Mouse (Mus musculus): Measurements from ENCODE around the gene Slc6a3. TPM values are rescaled to one million over a fixed set of nuclear protein-coding genes. Genes with fewer than 3 reads are reported as not detected.

Slc6a3 gene
- polyA plus RNA-seq, 1 experiment from 2014 or later = 0.24 TPM

DNA sequence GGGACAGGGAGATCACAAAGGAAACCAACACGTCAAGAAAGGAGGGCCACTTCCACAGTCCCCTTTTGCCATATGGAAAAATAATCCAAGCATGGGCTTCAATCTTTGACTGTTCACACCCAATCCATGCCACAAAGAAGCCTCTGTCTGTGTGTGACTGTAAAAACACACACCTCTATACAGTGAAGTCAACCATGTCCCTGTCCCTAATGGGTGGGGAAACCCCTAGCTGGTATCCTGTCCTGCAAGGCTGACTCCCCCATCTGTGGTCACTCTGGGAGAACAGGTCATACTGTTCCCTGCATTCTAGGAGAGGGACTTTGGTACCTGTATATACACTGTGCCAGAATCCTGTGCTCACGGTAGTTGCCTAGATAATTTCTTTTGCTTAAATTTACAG lies 40.7 kb downstream of the Slc6a3 start:
- no peaks in the 10 kb centered on the region for H3K9me3 ChIP-seq (ENCODE audit: low read depth, low read length)
- ATAC-seq (ENCODE audit: insufficient read depth) = no peak
- no peak for DNase-seq
- no peaks in the 10 kb centered on the region for H3K27me3 ChIP-seq (ENCODE audit: insufficient read depth, low read length)
- no peak overlapping the region for H3K9ac ChIP-seq
- no peak overlapping the region for H3K4me3 ChIP-seq (ENCODE audit: low read depth, low read length)
- H3K36me3 ChIP-seq (ENCODE audit: insufficient read depth) = no peaks in the 10 kb centered on the region
- no peak overlapping the region for H3K4me2 ChIP-seq
- TF ChIP-seq CTCF (IDR thresholded peaks at IDR 0.05; ENCODE audit: low read depth) = no peak
- H3K27ac ChIP-seq (ENCODE audit: low read depth) = no peak overlapping the region
- no peaks in the 10 kb centered on the region for H3K4me1 ChIP-seq (ENCODE audit: insufficient read depth)
- WGBS = 58% methylated on average over 2 of the region's 2 CpGs

GRCm38 (mm10) chr13:73591488-73591887 lies 54.9 kb downstream of the Slc6a3 start:
- Histone ChIP-seq H3K9ac (no peak overlapping the region), H3K4me2 (no peak overlapping the region), H3K27me3 (ENCODE audit: insufficient read depth, low read length) (no peaks in the 10 kb centered on the region), H3K27ac (ENCODE audit: low read depth) (no peak overlapping the region), H3K9me3 (ENCODE audit: low read depth, low read length) (no peaks in the 10 kb centered on the region), H3K36me3 (ENCODE audit: insufficient read depth) (no peaks in the 10 kb centered on the region), H3K4me1 (ENCODE audit: insufficient read depth) (no peaks in the 10 kb centered on the region), H3K4me3 (ENCODE audit: low read depth, low read length) (no peak overlapping the region)
- no peak for TF ChIP-seq CTCF (IDR thresholded peaks at IDR 0.05; ENCODE audit: low read depth)
- 83% methylated on average over 3 of the region's 3 CpGs for WGBS
- DNase-seq (no peak), ATAC-seq (ENCODE audit: insufficient read depth) (no peak)

DNA sequence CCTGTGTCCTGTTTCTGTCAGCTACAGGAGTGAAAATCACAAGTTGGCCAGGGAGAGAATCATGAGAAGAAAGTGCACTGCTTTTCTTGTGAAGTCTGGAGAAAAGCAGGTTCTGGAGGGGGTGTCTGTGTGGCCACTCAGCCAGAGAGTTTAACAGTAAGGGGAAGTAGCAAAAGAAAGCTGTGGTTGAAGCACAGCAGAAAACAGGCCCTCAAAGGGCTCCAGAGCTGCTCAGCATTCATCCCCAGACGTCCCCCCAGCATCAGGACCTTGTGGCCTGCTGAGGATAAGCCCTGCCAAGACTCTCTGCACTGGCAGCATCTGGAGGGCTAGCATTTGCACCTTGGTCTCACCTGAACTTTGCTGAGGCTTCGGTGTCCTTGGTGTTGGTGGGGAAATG lies 56.0 kb downstream of the Slc6a3 start:
- no peak for TF ChIP-seq CTCF (IDR thresholded peaks at IDR 0.05; ENCODE audit: low read depth)
- H3K27me3 ChIP-seq (ENCODE audit: insufficient read depth, low read length) = no peaks in the 10 kb centered on the region
- H3K4me3 ChIP-seq (ENCODE audit: low read depth, low read length) = no peak overlapping the region
- no peak overlapping the region for H3K4me2 ChIP-seq
- H3K9me3 ChIP-seq (ENCODE audit: low read depth, low read length) = no peaks in the 10 kb centered on the region
- no peak for DNase-seq
- no peaks in the 10 kb centered on the region for H3K36me3 ChIP-seq (ENCODE audit: insufficient read depth)
- H3K27ac ChIP-seq (ENCODE audit: low read depth) = no peak overlapping the region
- H3K9ac ChIP-seq = no peak overlapping the region
- H3K4me1 ChIP-seq (ENCODE audit: insufficient read depth) = no peaks in the 10 kb centered on the region
- no peak for ATAC-seq (ENCODE audit: insufficient read depth)
- 30% methylated on average over 2 of the region's 2 CpGs for WGBS

DNA sequence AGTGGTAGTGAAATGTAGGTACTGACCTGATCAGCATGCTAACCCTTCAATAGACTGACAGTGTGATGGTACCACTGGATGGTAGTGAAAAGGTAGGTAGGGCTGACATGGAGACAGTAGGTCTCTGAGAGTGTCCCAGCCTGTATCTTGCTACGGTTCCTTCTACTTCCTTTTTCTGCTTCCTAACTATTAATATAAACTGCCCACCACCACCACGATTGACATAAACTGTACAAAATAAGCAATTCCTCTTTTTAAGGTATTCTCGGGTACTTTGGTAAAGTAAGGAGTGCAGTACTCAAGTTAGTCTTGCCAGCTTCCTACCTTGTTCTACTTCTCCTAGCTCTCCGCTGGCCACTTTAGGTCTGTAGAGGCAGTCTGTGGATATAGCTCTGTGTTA lies 59.7 kb downstream of the Slc6a3 start:
- no peak overlapping the region for H3K9ac ChIP-seq
- 72% methylated on average over 4 of the region's 4 CpGs for WGBS
- no peak for TF ChIP-seq CTCF (IDR thresholded peaks at IDR 0.05; ENCODE audit: low read depth)

DNA sequence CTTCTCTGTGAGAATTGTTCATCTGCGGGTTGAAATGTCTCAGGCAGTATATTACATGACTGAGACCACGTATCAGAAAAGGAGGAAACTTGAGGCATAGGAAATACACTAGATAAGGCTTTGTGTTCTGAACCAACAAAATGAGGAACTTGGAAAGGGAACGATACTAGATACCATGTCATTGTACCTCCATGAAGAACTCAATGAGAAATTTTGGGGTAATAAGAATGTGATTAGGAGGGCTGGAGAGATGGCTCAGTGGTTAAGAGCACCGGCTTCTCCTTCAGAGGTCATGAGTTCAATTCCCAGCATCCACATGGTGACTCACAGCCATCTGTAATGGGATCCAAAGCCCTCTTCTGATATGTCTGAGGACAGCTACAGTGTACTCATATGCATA lies 63.7 kb downstream of the Slc6a3 start:
- 75% methylated on average over 4 of the region's 4 CpGs for WGBS
- Histone ChIP-seq H3K9ac (no peak overlapping the region), H3K27ac (ENCODE audit: low read depth) (no peak overlapping the region), H3K27me3 (ENCODE audit: insufficient read depth, low read length) (no peaks in the 10 kb centered on the region), H3K4me2 (no peak overlapping the region), H3K9me3 (ENCODE audit: low read depth, low read length) (no peaks in the 10 kb centered on the region), H3K4me1 (ENCODE audit: insufficient read depth) (peaks cover 4% of the 10 kb centered on the region; the same call in 1 of the 2 replicates), H3K4me3 (ENCODE audit: low read depth, low read length) (no peak overlapping the region), H3K36me3 (ENCODE audit: insufficient read depth) (no peaks in the 10 kb centered on the region)
- DNase-seq = no peak
- ATAC-seq (ENCODE audit: insufficient read depth) = no peak
- no peak for TF ChIP-seq CTCF (IDR thresholded peaks at IDR 0.05; ENCODE audit: low read depth)

More for the DNA sequence above, 59.7 kb downstream of the Slc6a3 start:
- H3K4me1 ChIP-seq (ENCODE audit: insufficient read depth) = no peaks in the 10 kb centered on the region
- H3K36me3 ChIP-seq (ENCODE audit: insufficient read depth) = no peaks in the 10 kb centered on the region
- ATAC-seq (ENCODE audit: insufficient read depth) = no peak
- H3K27ac ChIP-seq (ENCODE audit: low read depth) = no peak overlapping the region
- DNase-seq = no peak
- H3K9me3 ChIP-seq (ENCODE audit: low read depth, low read length) = no peaks in the 10 kb centered on the region
- H3K27me3 ChIP-seq (ENCODE audit: insufficient read depth, low read length) = no peaks in the 10 kb centered on the region
- no peak overlapping the region for H3K4me2 ChIP-seq
- no peak overlapping the region for H3K4me3 ChIP-seq (ENCODE audit: low read depth, low read length)

- Histone ChIP-seq H3K9me3 (ENCODE audit: low read depth, low read length) (no peaks in the 10 kb centered on the region), H3K27ac (ENCODE audit: low read depth) (no peak overlapping the region), H3K27me3 (ENCODE audit: insufficient read depth, low read length) (no peaks in the 10 kb centered on the region), H3K9ac (peak overlapping the region; percentile 86), H3K4me2 (peak overlapping the region; percentile 90), H3K4me3 (ENCODE audit: low read depth, low read length) (peak overlapping the region; percentile 81), H3K36me3 (ENCODE audit: insufficient read depth) (peaks cover 23% of the 10 kb centered on the region), H3K4me1 (ENCODE audit: insufficient read depth) (peaks cover 4% of the 10 kb centered on the region; the same call in 1 of the 2 replicates)
- WGBS = 46% methylated on average over 4 of the region's 4 CpGs
- no peak; the same call in 1 of the 2 replicates for ATAC-seq (ENCODE audit: insufficient read depth)
- DNase-seq = no peak
- TF ChIP-seq CTCF (IDR thresholded peaks at IDR 0.05; ENCODE audit: low read depth) = no peak
Measured at GRCm38 (mm10) chr13:73603046-73603445, 66.5 kb downstream of the Slc6a3 start.

- H3K9ac ChIP-seq = peak within 1 kb of the TSS; percentile 86
- no peaks in the 10 kb centered on the region for H3K27me3 ChIP-seq (ENCODE audit: insufficient read depth, low read length)
- peaks cover 29% of the 10 kb centered on the region for H3K36me3 ChIP-seq (ENCODE audit: insufficient read depth)
- peak within 1 kb of the TSS; percentile 90 for H3K4me2 ChIP-seq
- TF ChIP-seq CTCF (IDR thresholded peaks at IDR 0.05; ENCODE audit: low read depth) = no peak
- H3K27ac ChIP-seq (ENCODE audit: low read depth) = peak within 1 kb of the TSS; percentile 76
- peak within 1 kb of the TSS; percentile 81 for H3K4me3 ChIP-seq (ENCODE audit: low read depth, low read length)
- under 1% methylated on average over 53 of the region's 53 CpGs for WGBS
- H3K9me3 ChIP-seq (ENCODE audit: low read depth, low read length) = no peaks in the 10 kb centered on the region
- peaks cover 4% of the 10 kb centered on the region; the same call in 1 of the 2 replicates for H3K4me1 ChIP-seq (ENCODE audit: insufficient read depth)
- ATAC-seq (ENCODE audit: insufficient read depth) (peak; percentile 99), DNase-seq (peak; percentile 98)
Measured at GRCm38 (mm10) chr13:73603522-73604155, 67.1 kb downstream of the Slc6a3 start, which contains the start of gene Clptm1l. TSS of gene Clptm1l (plus strand) at chr13:73604006.
